Mouse (Mus musculus): ENCODE measurements at regions not wholly inside any gene's neighbourhood (a gene's known extent, or its start where the extent isn't known, plus 50 kb on each side); places are given as distances from the start of the nearest gene placed in this dataset.

DNA sequence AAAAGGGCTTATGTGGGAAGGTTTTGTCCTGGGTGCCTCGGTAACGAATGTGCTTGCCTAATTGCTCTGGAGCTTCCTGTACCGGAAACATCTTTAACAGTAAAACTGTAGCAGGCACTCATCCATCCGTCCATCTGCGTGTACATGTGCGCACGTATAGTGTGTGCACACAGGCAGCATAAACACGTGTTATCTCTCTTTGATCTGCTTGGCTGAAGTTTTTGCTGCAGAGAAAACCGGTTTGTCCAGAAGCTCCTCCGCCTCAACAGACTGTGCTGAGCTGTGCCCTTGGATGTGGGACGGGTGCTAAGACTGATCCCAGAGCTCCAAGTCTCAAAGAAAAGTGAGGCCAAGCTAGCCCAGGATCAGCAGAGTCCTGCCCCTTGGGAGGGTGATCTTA, 305.3 kb downstream of the Gadd45g start:
- in situ Hi-C loops (cut with MboI; ENCODE audit: low pct_unique_long_range_greater_than_20kb in 1 of 2, low sequenced_read_pairs in 2 of 2, unreplicated experiment in 1 of 2), result no loop called here

DNA sequence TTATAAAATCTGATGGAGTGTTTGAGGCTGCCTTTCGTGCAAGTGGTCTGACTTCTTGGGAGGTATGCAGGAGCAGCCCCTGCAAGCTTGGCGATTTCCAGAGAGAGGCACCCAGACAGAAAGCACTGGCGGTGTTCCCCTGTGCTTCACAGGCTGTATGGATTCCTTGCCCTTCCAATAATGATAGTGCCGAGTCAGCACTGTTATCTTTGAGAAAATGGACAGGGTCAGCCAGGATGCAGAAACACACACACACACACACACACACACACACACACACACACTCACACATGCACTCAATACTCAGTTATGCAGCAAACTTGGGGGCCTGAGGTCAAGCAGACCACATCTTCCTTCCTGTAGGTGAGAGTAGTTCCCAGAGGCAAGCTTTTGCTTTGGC, 305.7 kb downstream of the Gadd45g start:
- in situ Hi-C loops (cut with MboI; ENCODE audit: low pct_unique_long_range_greater_than_20kb in 1 of 2, low sequenced_read_pairs in 2 of 2, unreplicated experiment in 1 of 2), result no loop called here

DNA sequence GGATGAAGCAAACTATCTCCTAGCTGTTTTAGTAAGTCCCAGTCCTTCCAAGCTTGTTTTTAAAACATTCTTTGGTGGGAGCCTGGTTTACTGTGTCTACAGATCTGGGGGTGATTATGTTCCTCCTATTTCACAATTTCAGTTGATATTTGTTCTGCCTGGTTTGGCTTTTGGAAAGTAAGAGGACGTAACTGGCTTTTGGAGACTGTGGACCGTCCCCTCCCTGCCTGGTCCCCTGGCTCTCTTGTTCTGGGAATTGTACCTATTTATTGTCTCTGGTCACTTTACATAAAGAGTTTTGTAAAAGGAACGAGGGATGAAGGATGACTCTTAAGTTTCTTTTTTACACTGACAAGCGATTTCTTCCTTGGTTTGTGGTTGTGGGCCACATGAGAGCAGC, 306.6 kb downstream of the Gadd45g start:
- in situ Hi-C loops (cut with MboI; ENCODE audit: low pct_unique_long_range_greater_than_20kb in 1 of 2, low sequenced_read_pairs in 2 of 2, unreplicated experiment in 1 of 2), result no loop called here

DNA sequence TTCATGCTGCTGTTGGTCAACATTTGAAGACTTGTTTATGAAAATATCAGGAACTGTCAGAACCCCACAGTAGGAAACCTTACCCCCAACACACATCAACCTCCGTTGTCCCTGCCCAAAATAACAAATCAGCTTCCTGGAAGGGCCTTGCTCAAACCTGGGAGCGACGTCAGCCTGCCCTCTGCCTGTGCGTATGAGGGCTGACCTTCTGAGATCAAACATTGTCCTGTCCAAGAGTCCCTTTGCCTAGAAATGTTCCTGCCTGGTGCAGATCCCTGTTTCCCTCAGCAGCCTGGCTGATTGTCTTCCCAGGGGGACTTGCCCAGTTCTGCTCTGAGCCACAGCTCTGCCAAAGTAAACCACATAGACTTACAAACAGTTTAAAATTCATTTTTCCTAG, 307.1 kb downstream of the Gadd45g start:
- in situ Hi-C loops (cut with MboI; ENCODE audit: low pct_unique_long_range_greater_than_20kb in 1 of 2, low sequenced_read_pairs in 2 of 2, unreplicated experiment in 1 of 2), result no loop called here

DNA sequence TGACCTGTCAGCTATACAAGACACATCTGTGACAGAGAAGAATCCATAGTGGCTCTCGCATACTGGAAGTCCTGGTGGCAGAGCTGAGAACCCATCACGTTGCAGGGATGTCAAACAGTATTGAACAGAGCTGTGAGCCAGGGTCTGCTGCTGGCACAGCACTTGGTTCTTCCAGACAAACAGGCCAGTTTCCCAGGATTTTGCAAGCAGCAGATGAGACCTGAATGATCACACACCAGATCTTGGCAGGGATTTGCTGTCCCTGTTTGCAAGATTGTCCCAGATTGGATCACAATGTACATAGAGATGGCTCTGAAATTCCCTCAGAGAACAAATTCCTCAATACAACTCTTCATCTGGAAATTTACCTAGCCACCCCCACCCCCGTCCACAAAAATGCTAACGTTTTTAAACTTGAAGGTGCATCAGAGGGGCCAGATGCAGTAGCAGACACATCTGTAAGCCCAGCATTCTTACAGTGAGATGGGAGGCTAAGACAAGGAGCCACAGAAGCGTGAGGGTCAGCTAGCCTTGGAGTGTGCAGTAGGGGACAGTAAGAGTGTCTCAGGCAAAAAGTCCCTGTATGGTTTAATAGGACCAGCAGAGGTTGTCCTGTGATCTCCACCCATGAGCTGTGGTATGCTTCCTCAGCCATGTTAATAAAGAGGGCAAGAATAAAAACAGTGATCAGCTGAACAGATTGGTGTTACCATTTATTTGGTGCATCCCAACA, 307.8 kb downstream of the Gadd45g start:
- in situ Hi-C loops (cut with MboI; ENCODE audit: low pct_unique_long_range_greater_than_20kb in 1 of 2, low sequenced_read_pairs in 2 of 2, unreplicated experiment in 1 of 2), result no loop called here

DNA sequence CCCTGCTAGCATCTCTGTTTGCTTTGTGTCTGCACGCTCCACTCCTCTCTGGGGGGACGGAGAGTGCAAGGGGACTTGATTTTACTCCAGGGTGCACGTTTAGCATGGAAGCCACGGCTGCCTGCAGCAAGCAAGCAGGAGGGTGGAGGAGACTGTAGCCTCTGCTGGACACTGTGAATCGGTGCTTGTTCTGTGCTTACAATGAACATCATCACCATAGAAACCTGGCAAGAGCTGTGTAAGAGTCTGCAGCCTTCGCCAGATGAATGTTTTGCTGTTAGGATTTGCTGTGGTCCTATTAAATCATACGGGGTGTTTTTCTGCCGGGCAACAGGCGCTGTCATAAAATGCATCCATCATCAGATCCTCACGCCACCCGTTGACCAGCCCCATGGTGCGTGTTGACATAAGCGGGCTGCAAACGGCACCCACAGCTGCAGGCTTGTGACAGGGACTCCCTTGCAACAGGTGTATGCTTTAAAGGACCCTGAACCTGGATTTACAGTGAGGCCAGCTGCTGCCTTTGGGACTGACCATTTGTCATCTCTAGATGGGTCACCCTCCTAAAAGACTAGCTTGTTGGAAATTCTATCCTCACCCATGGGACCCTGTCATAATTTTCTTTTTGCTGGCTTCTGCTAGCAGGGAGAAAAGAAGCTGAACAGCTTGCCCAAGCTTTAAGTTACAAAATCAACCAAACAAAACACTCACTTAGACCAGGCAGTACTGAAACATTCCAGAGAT, 308.5 kb downstream of the Gadd45g start:
- in situ Hi-C loops (cut with MboI; ENCODE audit: low pct_unique_long_range_greater_than_20kb in 1 of 2, low sequenced_read_pairs in 2 of 2, unreplicated experiment in 1 of 2), result no loop called here

DNA sequence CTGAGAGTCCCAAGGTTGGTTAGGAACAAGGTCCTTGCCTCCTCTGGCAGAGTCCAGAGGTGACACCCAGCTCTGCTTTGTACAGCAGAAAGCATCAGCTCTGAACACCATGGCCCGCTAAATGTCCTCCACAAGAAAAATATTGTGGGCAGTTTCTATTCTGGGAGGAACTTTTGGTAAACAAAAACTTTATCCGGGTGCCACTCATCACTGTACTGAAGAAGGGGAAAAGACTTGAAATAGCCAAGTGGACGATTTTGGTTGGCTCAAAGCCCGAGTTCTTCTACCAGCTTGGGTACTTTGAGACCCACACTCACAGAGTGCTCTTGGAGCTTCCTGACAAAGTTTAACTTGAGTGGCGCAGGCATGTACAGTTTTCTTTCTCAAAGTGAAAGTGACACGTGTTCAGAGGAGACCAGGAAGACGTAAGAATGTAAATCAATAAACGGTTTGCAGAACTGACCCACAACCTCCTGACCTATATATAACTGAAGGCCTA, 309.2 kb downstream of the Gadd45g start:
- in situ Hi-C loops (cut with MboI; ENCODE audit: low pct_unique_long_range_greater_than_20kb in 1 of 2, low sequenced_read_pairs in 2 of 2, unreplicated experiment in 1 of 2), result no loop called here

DNA sequence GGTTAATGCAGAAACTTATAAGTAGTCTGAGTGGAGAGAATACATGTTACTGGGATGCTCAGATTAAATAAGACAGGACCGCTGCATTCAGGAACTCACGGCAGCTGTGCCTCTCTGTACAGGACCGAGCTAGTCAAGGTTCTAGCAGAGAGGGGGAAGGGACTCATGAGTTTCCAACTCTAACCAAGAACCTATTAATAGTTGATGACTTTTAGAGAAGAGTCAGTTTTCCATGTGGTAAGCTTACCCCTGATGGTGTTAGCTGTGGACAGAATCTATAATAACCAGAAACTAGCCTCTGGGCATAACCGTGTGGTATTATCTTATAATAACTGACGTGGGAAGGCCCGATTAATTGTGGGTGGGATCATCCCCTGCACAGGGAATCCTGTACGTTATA, 316.2 kb downstream of the Gadd45g start:
- in situ Hi-C loops (cut with MboI; ENCODE audit: low pct_unique_long_range_greater_than_20kb in 1 of 2, low sequenced_read_pairs in 2 of 2, unreplicated experiment in 1 of 2), result no loop called here

DNA sequence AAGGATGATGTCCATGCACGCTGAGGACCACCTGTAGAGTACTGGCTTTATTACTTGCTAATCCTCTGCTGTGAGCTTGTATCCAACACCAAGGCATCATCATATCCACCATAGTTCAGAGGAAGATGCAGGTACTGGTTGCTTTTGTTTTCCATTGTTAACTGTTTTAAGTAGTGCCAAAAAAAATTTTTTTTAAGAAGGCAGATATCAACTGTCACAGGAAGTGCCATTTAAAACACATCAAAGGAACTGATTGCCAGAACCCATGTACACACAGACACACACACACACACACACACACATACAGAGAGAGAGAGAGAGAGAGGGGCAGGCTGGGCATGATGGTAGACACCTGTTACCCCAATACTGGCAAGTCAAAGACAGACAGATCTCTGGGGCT, 319.1 kb downstream of the Gadd45g start:
- in situ Hi-C loops (cut with MboI; ENCODE audit: low pct_unique_long_range_greater_than_20kb in 1 of 2, low sequenced_read_pairs in 2 of 2, unreplicated experiment in 1 of 2), result no loop called here

DNA sequence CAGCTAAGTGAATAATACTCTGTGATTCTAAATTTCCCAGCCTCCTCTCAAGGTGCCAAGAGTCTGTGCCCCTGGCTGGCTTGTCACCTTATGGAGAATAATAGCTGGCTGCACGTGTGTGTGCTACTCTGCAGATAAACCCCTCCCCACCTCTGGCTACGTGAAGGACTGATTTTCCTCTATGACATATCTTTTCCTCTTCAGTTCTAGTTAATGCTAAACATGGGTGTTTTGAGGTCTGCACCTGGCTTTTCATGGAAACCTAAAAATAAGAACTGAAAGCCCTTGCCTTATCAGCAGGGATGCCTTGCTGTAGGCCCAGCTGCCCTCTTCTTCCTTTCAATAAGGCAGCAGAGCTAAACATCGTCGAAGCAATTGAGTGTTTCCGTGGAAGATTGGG, 321.5 kb downstream of the Gadd45g start:
- in situ Hi-C loops (cut with MboI; ENCODE audit: low pct_unique_long_range_greater_than_20kb in 1 of 2, low sequenced_read_pairs in 2 of 2, unreplicated experiment in 1 of 2), result no loop called here

DNA sequence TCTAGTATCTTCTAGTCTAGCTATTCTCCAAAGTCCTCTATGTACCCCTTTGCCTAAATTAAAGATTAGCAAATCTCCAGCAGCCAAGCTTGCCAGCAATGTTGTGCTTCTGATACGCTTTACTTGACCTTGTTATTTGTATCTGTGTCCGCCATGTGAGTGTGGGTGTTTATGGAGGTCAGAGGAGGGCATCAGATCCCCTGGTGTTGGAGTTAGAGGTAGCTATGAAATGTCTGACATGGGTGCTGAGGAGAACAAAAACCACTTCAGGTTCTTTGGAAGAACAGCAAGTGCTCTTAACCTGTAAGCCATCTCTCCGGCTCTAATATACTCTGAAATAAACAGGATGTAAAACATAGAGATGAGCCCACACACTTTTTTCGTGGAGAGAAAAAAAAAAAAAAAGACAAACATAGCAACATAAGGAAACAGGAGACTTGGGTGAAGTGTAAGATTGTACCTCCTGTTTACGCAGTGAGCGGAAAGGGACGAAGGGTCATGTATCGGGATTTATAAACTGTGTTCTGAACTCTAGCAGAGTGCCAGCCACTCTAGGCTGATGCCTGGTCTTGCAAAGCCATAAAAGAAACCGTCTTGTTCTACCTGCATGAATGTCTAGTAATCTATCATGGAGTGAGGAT, 326.3 kb downstream of the Gadd45g start:
- in situ Hi-C loops (cut with MboI; ENCODE audit: low pct_unique_long_range_greater_than_20kb in 1 of 2, low sequenced_read_pairs in 2 of 2, unreplicated experiment in 1 of 2), result no loop called here

DNA sequence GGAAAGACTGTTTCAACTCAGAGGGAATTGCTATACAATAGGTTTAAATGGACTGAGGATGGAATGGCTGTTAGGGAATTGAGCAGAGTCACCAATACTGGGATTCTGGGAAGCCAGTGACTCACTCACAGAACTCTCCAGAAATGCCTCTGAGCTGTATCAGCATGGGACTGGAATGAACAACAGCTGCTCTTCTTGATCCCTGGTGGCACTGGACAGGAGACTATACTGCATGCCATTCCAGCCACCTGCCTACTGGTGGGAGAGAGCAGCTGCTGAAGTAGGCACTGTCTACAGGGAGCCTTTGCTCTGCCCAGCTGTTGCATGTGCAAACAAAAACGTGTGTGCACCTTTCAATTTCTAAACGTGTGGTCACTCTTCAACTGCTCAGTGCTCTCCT, 329.2 kb downstream of the Gadd45g start:
- in situ Hi-C loops (cut with MboI; ENCODE audit: low pct_unique_long_range_greater_than_20kb in 1 of 2, low sequenced_read_pairs in 2 of 2, unreplicated experiment in 1 of 2), result no loop called here

DNA sequence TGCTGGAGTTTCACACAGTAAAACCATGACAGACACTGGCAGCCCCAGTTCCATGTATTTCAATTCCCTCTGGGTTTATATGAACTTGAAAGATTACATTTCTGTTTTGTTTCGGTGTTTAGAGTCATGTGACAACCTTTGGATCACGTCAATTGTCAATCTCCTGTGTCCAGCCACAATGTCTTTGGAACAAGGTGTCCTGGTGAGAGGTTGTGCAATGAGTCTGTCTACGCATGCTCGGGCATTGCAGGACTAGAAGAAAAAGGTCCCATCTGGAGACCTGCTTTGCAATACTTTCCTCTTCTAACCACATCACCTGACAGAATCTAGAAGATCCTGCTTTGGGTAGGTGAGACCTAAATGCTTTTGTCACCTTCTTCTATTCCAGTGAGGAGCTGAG, 333.5 kb downstream of the Gadd45g start:
- in situ Hi-C loops (cut with MboI; ENCODE audit: low pct_unique_long_range_greater_than_20kb in 1 of 2, low sequenced_read_pairs in 2 of 2, unreplicated experiment in 1 of 2), result no loop called here

DNA sequence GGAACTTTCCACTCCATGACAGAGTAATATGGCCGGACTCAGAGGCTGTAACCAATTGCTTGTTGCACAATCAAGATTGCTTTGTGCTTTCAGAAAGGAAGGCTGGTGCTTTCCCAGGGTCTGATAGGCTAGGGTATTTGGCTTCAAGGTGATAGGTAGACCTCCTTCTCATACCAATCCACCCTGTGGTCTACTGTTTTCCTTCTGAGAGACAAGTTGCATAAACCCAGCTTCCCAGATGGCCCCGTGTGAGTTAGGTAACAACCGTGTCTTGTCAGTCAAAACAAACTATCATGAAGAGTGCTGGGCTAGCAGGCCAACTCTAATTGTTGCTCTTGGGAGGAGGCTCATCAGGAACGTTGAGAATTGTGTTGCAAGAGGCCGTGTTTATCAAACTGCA, 337.2 kb downstream of the Gadd45g start:
- in situ Hi-C loops (cut with MboI; ENCODE audit: low pct_unique_long_range_greater_than_20kb in 1 of 2, low sequenced_read_pairs in 2 of 2, unreplicated experiment in 1 of 2), result no loop called here

DNA sequence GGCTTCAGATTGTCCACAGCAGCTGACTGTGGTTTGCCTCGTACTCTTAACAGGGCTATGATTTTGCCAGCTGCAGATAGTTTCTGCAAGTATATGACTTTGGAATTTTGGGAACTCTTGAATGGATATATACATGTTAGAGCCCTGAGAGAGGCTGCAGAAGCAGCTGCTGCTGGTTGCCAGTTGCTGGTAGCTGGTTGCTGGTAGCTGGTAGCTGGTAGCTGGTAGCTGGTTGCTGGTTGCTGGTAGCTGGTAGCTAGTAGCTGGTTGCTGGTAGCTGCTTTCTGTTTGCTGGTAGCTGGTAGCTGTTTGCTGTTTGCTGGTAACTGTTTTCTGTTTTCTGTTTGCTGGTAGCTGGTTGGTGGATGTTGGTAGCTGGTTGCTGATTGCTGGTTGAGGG, 339.1 kb downstream of the Gadd45g start:
- in situ Hi-C loops (cut with MboI; ENCODE audit: low pct_unique_long_range_greater_than_20kb in 1 of 2, low sequenced_read_pairs in 2 of 2, unreplicated experiment in 1 of 2), result no loop called here

DNA sequence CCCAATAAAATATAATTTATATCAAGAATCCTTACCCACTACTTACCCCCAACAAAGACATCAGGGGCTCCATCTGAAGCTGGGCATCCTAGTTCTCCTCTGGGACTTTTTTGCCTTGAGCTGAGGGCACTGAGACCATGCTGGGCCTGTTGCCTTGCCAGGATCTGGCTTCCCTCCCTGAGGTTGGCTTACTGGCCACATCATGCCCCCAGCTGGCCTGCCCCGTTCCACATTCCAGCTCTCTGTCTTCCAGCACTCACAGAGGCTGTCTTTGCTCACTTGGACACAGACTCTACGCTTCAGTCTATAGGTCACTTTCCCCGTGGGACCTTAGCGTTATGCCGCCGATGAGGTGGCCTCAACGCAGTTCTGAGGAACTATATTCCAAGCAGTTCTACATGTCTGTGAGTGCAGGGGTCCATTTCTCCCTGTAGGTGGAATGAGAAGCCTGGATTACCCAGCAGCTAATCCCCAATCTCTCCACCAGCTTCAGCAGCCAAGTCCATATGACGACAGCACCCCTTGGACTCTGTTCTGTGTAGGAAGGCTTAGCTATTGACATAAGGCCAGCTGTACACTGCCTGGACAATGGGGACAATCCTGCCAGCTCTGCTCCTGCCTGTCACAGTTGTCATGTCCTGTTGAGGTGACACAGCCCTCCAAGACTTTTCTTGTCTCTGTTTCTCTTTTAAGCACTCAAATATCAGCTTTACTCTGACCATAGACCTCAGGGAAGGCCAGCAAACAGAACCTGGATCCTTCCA, 341.5 kb downstream of the Gadd45g start:
- in situ Hi-C loops (cut with MboI; ENCODE audit: low pct_unique_long_range_greater_than_20kb in 1 of 2, low sequenced_read_pairs in 2 of 2, unreplicated experiment in 1 of 2), result no loop called here

DNA sequence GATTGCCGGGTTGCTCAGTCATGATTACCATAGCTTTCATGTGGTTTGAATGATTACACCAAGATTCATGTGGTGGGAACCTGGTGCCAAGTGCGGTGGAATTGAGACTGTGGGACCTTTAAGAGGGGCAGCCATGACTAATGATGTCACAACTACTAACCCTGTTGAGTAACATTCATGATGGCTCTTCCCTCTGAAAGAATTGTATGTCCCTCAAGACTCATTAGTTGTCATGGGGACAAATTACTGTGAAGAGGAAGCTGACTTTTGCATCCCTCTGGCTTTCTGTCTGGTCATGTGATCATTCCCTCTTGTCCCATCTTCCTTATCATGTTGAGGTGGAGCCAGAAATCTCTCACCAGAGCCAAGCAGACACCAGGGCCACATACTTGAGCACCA, 342.1 kb downstream of the Gadd45g start:
- in situ Hi-C loops (cut with MboI; ENCODE audit: low pct_unique_long_range_greater_than_20kb in 1 of 2, low sequenced_read_pairs in 2 of 2, unreplicated experiment in 1 of 2), result no loop called here

DNA sequence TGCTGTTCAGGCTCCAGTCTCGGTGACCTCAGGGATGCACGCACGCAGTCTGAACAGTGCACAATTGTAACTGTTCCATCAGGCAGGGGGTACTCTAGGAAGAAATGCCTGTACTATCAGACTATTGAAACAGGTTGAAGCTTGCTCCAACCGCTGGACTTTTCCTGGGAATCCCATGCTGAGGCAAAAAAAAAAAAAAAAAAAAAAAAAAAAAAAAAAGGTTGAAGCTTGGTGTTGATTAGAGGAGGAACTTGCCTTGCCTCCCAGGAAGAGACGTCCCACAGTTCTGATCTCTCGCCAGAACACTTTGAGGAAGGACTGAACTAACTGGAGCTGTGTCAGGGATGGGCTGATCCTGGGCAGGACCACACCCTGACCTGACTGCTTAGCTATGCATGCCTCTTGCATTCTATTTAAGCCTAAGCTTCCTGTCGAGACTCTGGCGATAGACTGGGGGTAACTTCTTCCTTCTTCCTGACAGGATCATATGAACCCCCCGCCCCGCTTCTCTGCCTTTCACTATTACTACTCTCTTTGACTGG, 341.6 kb downstream of the Diras2 start:
- in situ Hi-C loops (cut with MboI; ENCODE audit: low pct_unique_long_range_greater_than_20kb in 1 of 2, low sequenced_read_pairs in 2 of 2, unreplicated experiment in 1 of 2), result no loop called here

DNA sequence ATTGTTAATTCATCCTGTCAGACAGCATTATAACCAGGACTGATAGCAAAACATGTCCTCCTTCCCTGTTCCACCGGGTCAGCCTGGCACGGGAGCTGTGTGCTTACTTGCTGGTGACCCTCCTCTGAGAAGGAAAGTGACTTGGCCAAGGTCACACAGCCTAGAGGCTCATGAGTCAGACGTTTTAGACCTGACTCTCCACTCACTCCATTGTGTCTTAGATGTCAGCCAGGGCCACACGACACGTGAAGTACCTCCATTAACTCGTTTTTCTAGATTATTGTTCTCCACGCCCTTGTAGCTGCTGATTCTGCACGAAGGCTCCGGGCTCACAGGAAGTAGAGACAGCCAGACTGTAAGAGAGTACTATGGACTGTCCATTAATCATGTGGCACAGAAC, 340.8 kb downstream of the Diras2 start:
- in situ Hi-C loops (cut with MboI; ENCODE audit: low pct_unique_long_range_greater_than_20kb in 1 of 2, low sequenced_read_pairs in 2 of 2, unreplicated experiment in 1 of 2), result no loop called here
